Mouse (Mus musculus) megakaryocyte, embryonic 14.5 days (primary cell): ENCODE measurements around the gene Fads1. TPM values are rescaled to one million over a fixed set of nuclear protein-coding genes. Genes with fewer than 3 reads are reported as not detected.
"Not testable (repeated sequence)": the region's sequence is repeated elsewhere in the genome, so short reads cannot be mapped to it uniquely, and the experiment has no call there.

Experiments
- H3K27me3 ChIP-seq: replicated peaks from 2 replicates; pipeline ENCODE3; 2012; ENCODE audit warnings: inconsistent platforms
- H3K36me3 ChIP-seq: replicated peaks from 2 replicates; pipeline ENCODE3; 2012; ENCODE audit warnings: low read length, inconsistent platforms, mixed read lengths
- H3K4me1 ChIP-seq: 2 replicates; pipeline ENCODE4 v1.6.1; 2012; ENCODE audit warnings: inconsistent platforms
- H3K4me3 ChIP-seq: replicated peaks from 2 replicates; pipeline ENCODE3; 2012; ENCODE audit warnings: moderate library complexity, mild to moderate bottlenecking, inconsistent platforms
- H3K9me3 ChIP-seq: 2 replicates; pipeline ENCODE4 v1.6.1; 2012; ENCODE audit warnings: inconsistent platforms
- FLI1 ChIP-seq: IDR thresholded peaks from 2 replicates; pipeline ENCODE4 v1.6.1; 2012; ENCODE audit warnings: low read length, inconsistent platforms, mixed read lengths
- GATA1 ChIP-seq: IDR thresholded peaks from 3 replicates; pipeline ENCODE4 v1.6.1; 2012; ENCODE audit warnings: mixed read lengths, low read length, inconsistent platforms, borderline replicate concordance
- polyA plus RNA-seq: library from polyadenylated mRNA; stranded (reverse); fragments of >175 nt; gene quantifications from 2 replicates; pipeline ENCODE4 v1.2.3, GENCODE M21; 2012; ENCODE audit warnings: low replicate concordance; ENCODE audit not compliant: insufficient read depth

The Fads1 gene
- 76.5 and 120 TPM in 2 replicates for polyA plus RNA-seq

DNA sequence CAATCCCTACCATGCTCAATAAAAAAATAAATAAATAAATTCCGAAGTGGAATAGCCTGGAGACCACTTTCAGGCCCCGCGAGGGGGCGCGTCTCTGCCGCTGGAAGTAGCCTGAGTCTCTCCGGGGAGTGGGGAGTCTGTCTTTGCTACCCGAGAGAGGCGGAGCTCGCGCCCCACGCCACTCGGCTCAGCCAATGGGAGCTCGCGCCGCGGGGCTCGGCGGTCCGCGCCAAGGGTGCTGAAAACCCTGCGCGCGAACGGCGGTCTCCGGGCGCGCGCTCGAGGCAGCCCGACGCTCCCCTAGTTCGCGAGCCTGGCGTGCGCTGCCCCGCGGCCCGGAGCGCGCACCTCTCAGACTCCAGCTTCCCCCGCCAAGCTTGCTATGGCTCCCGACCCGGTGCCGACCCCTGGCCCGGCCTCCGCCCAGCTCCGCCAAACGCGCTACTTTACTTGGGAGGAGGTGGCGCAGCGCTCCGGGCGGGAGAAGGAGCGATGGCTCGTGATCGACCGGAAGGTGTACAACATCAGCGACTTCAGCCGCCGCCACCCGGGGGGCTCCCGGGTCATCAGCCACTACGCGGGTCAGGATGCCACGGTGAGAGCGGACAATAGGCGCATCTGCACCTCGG is at the start of gene Fads1:
Gene Fads1, plus strand, starts transcription at position 219 of the 629 bp plus-strand sequence.
- Histone ChIP-seq H3K36me3 (peaks cover 47% of the 10 kb centered on the region), H3K27me3 (no peaks in the 10 kb centered on the region), H3K4me3 (peak within 1 kb of the TSS; percentile 98), H3K4me1 (peaks cover 63% of the 10 kb centered on the region), H3K9me3 (peaks cover 11% of the 10 kb centered on the region)
- TF ChIP-seq GATA1 (no peak), FLI1 (no peak)

GRCm38 (mm10) chr19:10134692-10135091 is 48.0 kb upstream of the Fads1 start:
- TF ChIP-seq GATA1 (no peak), FLI1 (no peak)
- H3K4me3 ChIP-seq = no peak overlapping the region
- H3K27me3 ChIP-seq = peaks cover 2% of the 10 kb centered on the region
- H3K9me3 ChIP-seq = peaks cover 6% of the 10 kb centered on the region; the same call in 1 of the 2 replicates
- peaks cover 27% of the 10 kb centered on the region for H3K4me1 ChIP-seq
- no peaks in the 10 kb centered on the region for H3K36me3 ChIP-seq

- H3K27me3 ChIP-seq = peaks cover 10% of the 10 kb centered on the region
- no peaks in the 10 kb centered on the region for H3K9me3 ChIP-seq
- TF ChIP-seq GATA1 (no peak), FLI1 (no peak)
- H3K4me3 ChIP-seq = no peak overlapping the region
- no peaks in the 10 kb centered on the region for H3K36me3 ChIP-seq
- peaks cover 31% of the 10 kb centered on the region for H3K4me1 ChIP-seq
Measured at GRCm38 (mm10) chr19:10137423-10137822, 45.3 kb upstream of the Fads1 start.

GRCm38 (mm10) chr19:10139736-10140135 is 43.0 kb upstream of the Fads1 start:
- no peak for TF ChIP-seq FLI1
- TF ChIP-seq GATA1 = no peak
- Histone ChIP-seq H3K4me1 (peaks cover 25% of the 10 kb centered on the region), H3K27me3 (peaks cover 18% of the 10 kb centered on the region)

GRCm38 (mm10) chr19:10143667-10144066 is 39.0 kb upstream of the Fads1 start:
- Histone ChIP-seq H3K27me3 (peaks cover 22% of the 10 kb centered on the region), H3K4me3 (no peak overlapping the region), H3K9me3 (no peaks in the 10 kb centered on the region), H3K4me1 (peaks cover 27% of the 10 kb centered on the region), H3K36me3 (no peaks in the 10 kb centered on the region)
- TF ChIP-seq FLI1 = no peak
- no peak for TF ChIP-seq GATA1

More at GRCm38 (mm10) chr19:10139736-10140135, 43.0 kb upstream of the Fads1 start:
- no peaks in the 10 kb centered on the region for H3K36me3 ChIP-seq
- no peaks in the 10 kb centered on the region for H3K9me3 ChIP-seq
- H3K4me3 ChIP-seq = no peak overlapping the region

DNA sequence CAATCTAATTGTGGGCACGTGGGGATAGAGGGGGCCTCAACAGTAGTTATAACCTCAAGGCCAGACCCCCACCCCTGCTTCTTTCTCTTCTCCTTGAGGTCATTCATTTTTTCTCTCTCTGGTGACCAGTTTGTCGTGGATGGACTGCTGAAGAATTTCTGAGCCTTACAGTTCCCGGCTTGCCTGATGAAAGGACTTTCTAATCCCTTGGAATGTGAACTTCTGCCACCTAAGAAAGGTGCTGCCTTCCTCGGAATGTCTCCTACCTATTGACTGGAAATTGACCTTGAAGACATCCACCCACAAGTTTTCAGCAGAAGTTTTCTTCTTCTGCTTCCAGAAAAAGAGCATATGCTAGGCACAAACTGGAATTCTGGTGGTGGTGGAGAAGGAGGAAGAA is 38.2 kb upstream of the Fads1 start:
- no peaks in the 10 kb centered on the region for H3K9me3 ChIP-seq
- H3K4me1 ChIP-seq = peaks cover 34% of the 10 kb centered on the region
- no peaks in the 10 kb centered on the region for H3K36me3 ChIP-seq
- H3K27me3 ChIP-seq = peaks cover 22% of the 10 kb centered on the region
- TF ChIP-seq FLI1 = no peak
- TF ChIP-seq GATA1 = no peak
- no peak overlapping the region for H3K4me3 ChIP-seq

GRCm38 (mm10) chr19:10148555-10148954 is 34.1 kb upstream of the Fads1 start:
- Histone ChIP-seq H3K9me3 (no peaks in the 10 kb centered on the region), H3K27me3 (peaks cover 15% of the 10 kb centered on the region), H3K36me3 (no peaks in the 10 kb centered on the region), H3K4me1 (peaks cover 31% of the 10 kb centered on the region), H3K4me3 (no peak overlapping the region)
- TF ChIP-seq FLI1 = no peak

GRCm38 (mm10) chr19:10149189-10149588 is 33.5 kb upstream of the Fads1 start:
- no peaks in the 10 kb centered on the region for H3K9me3 ChIP-seq
- no peak overlapping the region for H3K4me3 ChIP-seq
- H3K4me1 ChIP-seq = peaks cover 30% of the 10 kb centered on the region
- H3K27me3 ChIP-seq = peaks cover 15% of the 10 kb centered on the region
- TF ChIP-seq FLI1 (no peak), GATA1 (no peak)
- no peaks in the 10 kb centered on the region for H3K36me3 ChIP-seq

DNA sequence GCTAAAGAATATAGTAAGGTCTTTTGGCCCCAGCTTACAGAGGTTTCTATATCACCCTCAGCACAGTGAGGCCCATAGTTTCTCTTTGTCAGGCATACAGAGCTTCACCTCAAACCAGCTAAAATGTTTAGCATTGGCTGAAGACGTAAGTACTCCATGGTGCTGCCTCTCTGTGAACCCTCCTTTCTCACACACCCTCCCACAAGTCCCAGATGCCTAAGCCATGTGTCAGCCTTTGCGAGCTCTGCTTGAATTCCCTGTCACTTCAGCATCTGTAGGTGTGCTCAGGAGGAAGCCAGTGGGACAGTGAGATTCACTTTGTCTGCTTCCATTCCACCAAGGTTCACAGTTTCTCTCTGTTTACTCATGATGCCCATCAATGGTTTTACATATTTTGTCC is 25.0 kb upstream of the Fads1 start:
- no peaks in the 10 kb centered on the region for H3K36me3 ChIP-seq
- no peak overlapping the region for H3K4me3 ChIP-seq

GRCm38 (mm10) chr19:10163896-10164295 is 18.8 kb upstream of the Fads1 start:
- Histone ChIP-seq H3K4me1 (peaks cover 36% of the 10 kb centered on the region), H3K4me3 (no peak overlapping the region), H3K9me3 (peaks cover 9% of the 10 kb centered on the region), H3K36me3 (no peaks in the 10 kb centered on the region), H3K27me3 (no peaks in the 10 kb centered on the region)
- TF ChIP-seq FLI1 = no peak
- TF ChIP-seq GATA1 = no peak

More for the DNA sequence above, 25.0 kb upstream of the Fads1 start:
- H3K27me3 ChIP-seq = peaks cover 4% of the 10 kb centered on the region
- H3K9me3 ChIP-seq = peaks cover 7% of the 10 kb centered on the region
- TF ChIP-seq GATA1 (no peak), FLI1 (no peak)
- peaks cover 13% of the 10 kb centered on the region for H3K4me1 ChIP-seq

GRCm38 (mm10) chr19:10165928-10166327 is 16.8 kb upstream of the Fads1 start:
- H3K36me3 ChIP-seq, H3K27me3 ChIP-seq, H3K9me3 ChIP-seq, H3K4me3 ChIP-seq: not testable (repeated sequence)
- H3K4me1 ChIP-seq = peaks cover 38% of the 10 kb centered on the region
